Mouse (Mus musculus) ES-Bruce4 (cell line): ENCODE results near the gene Ercc6l2. TPM values are rescaled to one million over a fixed set of nuclear protein-coding genes. Genes with fewer than 3 reads are reported as not detected.

Source experiments
- H3K27ac ChIP-seq: 2 replicates; pipeline ENCODE4 v1.5.1; 2012; ENCODE audit warnings: low read length, inconsistent platforms; ENCODE audit not compliant: insufficient read depth
- H3K27me3 ChIP-seq: 2 replicates; pipeline ENCODE4 v1.6.1; 2012; ENCODE audit warnings: mild to moderate bottlenecking, low read length, inconsistent platforms; ENCODE audit not compliant: control insufficient read depth, poor library complexity, insufficient read depth, severe bottlenecking
- H3K36me3 ChIP-seq: 2 replicates; pipeline ENCODE4 v1.6.1; 2012; ENCODE audit warnings: inconsistent platforms, mild to moderate bottlenecking, low read length, moderate library complexity; ENCODE audit not compliant: control insufficient read depth, poor library complexity, insufficient read depth, severe bottlenecking
- H3K4me1 ChIP-seq: one replicate; pipeline ENCODE4 v1.8.1; 2011; ENCODE audit warnings: low read length; ENCODE audit not compliant: control insufficient read depth, insufficient read depth
- H3K4me3 ChIP-seq: 2 replicates; pipeline ENCODE4 v1.5.1; 2011; ENCODE audit warnings: low read depth, mild to moderate bottlenecking, low read length
- H3K9ac ChIP-seq: 2 replicates; pipeline ENCODE4 v1.6.1; 2012; ENCODE audit warnings: low read depth, mild to moderate bottlenecking, inconsistent platforms; ENCODE audit not compliant: poor library complexity, severe bottlenecking
- H3K9me3 ChIP-seq: replicated peaks from 2 replicates; pipeline ENCODE4 v1.6.1; 2012; ENCODE audit warnings: mild to moderate bottlenecking, low read length, inconsistent platforms; ENCODE audit not compliant: control insufficient read depth, poor library complexity, insufficient read depth, severe bottlenecking
- CTCF ChIP-seq: IDR thresholded peaks from one replicate; pipeline ENCODE4 v1.8.1; 2011; ENCODE audit warnings: low read depth, low read length
- EP300 ChIP-seq: IDR thresholded peaks from 2 replicates; pipeline ENCODE4 v1.6.1; 2011; ENCODE audit warnings: low read depth, low read length; ENCODE audit not compliant: insufficient read depth
- POLR2A ChIP-seq: IDR thresholded peaks from one replicate; pipeline ENCODE4 v1.8.1; 2011; ENCODE audit warnings: low read length; ENCODE audit not compliant: insufficient read depth
- polyA plus RNA-seq: library from polyadenylated mRNA; stranded (reverse); fragments of >200 nt; gene quantifications from 2 replicates; pipeline ENCODE4 v1.2.4, GENCODE M21; 2011; ENCODE audit warnings: low read depth; ENCODE audit not compliant: missing spikeins, insufficient read depth, insufficient read length

Gene Ercc6l2
- polyA plus RNA-seq, 1 experiment: 46.6 TPM

DNA sequence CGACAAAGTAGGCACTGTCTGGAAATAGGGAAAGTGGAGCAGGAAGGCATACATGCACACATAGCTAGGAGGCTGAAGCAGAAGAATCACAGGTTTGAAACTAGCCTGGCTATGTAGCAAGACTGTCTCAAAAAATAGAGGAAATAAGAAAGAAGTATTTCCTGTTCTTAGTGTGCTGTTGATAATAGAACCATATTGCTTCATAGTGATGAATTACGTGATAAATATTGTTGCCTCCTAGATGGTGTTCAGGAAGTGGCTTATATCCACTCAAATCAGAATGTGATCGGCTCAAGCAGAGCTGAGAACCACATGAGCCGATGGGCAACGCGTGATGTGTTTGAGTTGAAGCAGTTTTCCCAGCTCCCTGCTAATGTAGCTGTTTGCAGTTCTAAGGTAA is 62.1 kb downstream of the Ercc6l2 start:
- Histone ChIP-seq H3K4me3 (no peak overlapping the region), H3K27ac (no peak overlapping the region), H3K9me3 (no peaks in the 10 kb centered on the region), H3K36me3 (peaks cover 2% of the 10 kb centered on the region), H3K27me3 (no peaks in the 10 kb centered on the region), H3K4me1 (no peaks in the 10 kb centered on the region), H3K9ac (no peak overlapping the region)
- TF ChIP-seq EP300 (no peak), POLR2A (no peak), CTCF (no peak)

- no peak for TF ChIP-seq POLR2A
- TF ChIP-seq EP300: no peak
- TF ChIP-seq CTCF: no peak
- H3K27ac ChIP-seq: no peak overlapping the region
- H3K27me3 ChIP-seq: no peaks in the 10 kb centered on the region
- no peaks in the 10 kb centered on the region for H3K9me3 ChIP-seq
- no peaks in the 10 kb centered on the region for H3K4me1 ChIP-seq
- no peak overlapping the region for H3K4me3 ChIP-seq
- H3K36me3 ChIP-seq: no peaks in the 10 kb centered on the region
- no peak overlapping the region for H3K9ac ChIP-seq
Measured at GRCm38 (mm10) chr13:63879105-63879863, 64.2 kb downstream of the Ercc6l2 start.

DNA sequence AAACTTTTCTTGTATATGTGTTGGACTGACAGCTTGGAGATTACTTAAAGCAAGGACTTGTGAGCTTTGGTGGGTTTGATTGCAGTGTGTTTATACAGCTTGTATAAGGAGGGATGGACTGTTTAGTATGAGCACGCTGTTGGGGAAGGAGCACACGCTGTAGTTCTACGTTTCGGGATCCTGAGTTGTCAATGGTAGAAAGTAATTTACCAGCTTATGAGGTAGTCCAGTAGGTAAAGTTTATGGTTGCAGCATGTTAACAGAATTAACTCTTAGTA is 64.8 kb downstream of the Ercc6l2 start:
- no peaks in the 10 kb centered on the region for H3K27me3 ChIP-seq
- H3K27ac ChIP-seq: no peak overlapping the region
- H3K4me3 ChIP-seq: no peak overlapping the region
- no peaks in the 10 kb centered on the region for H3K36me3 ChIP-seq
- H3K9me3 ChIP-seq: no peaks in the 10 kb centered on the region
- H3K9ac ChIP-seq: no peak overlapping the region
- TF ChIP-seq CTCF (no peak), EP300 (no peak), POLR2A (no peak)
- no peaks in the 10 kb centered on the region for H3K4me1 ChIP-seq

- H3K36me3 ChIP-seq: no peaks in the 10 kb centered on the region
- no peak overlapping the region for H3K27ac ChIP-seq
- H3K4me1 ChIP-seq: no peaks in the 10 kb centered on the region
- H3K9ac ChIP-seq: no peak overlapping the region
- TF ChIP-seq EP300 (no peak), CTCF (no peak), POLR2A (no peak)
- no peaks in the 10 kb centered on the region for H3K9me3 ChIP-seq
- no peaks in the 10 kb centered on the region for H3K27me3 ChIP-seq
- H3K4me3 ChIP-seq: no peak overlapping the region
Measured at GRCm38 (mm10) chr13:63885532-63885949, 70.5 kb downstream of the Ercc6l2 start.

DNA sequence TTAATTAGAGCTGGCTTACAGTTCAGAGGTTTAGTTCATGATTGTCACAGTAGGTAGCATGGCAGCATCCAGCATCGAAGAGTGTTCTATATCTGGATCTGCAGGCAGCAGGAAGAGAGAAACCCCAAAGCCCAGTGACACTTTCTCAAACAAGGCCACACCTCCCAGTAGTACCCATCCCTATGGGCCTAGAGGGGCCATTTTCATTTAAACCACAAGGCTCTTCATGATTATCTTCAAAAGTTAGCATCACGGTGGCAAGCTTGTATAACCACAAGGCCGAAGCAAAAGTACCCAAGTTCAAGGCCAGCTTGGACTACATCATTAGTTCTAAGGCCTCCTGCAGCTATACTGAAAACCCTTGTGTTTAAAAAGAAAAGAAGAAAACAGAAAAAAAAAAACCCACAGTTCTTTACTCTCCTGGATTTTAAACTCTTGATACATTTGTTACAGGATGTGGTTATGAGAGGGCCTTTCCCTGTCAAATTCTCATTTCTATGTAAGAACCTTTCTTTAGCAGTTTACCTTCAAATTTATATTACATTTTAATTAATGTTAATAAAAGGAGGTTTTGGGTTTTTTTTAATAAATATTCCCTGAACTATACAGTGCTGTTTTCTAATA is 71.5 kb downstream of the Ercc6l2 start:
- no peaks in the 10 kb centered on the region for H3K27me3 ChIP-seq
- no peak overlapping the region for H3K9ac ChIP-seq
- H3K36me3 ChIP-seq: no peaks in the 10 kb centered on the region
- no peaks in the 10 kb centered on the region for H3K4me1 ChIP-seq
- no peaks in the 10 kb centered on the region for H3K9me3 ChIP-seq
- no peak overlapping the region for H3K4me3 ChIP-seq
- no peak for TF ChIP-seq CTCF
- no peak for TF ChIP-seq POLR2A
- TF ChIP-seq EP300: no peak
- no peak overlapping the region for H3K27ac ChIP-seq

DNA sequence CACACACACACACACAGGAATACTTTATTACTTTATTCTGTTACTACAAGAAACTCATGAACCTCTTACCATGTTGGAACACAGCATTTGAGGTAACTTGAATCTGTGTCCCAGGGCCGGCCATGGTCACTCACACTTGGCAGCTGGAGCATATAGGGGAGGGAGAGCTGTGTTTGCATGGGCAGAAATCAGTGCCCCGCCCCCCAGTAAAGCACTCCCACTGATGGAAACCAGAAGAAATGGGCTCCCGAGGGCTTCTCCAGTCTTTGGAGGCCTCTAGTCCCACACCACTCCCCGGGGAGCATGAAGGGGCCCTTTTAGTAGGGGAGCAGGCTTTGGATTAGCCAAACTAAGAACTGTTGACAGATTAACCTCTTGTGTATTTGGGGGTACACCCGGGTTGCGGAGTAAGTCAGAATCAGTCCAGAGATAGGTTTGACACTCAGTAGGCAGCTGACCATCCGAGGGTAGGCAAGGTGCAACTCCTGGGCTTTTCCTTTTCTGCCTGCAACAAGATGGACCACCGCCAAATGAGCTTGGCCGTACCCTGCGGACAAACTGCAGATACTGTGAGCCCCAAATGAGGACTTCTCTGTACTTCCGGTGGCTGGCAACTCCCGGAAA is 85.8 kb downstream of the Ercc6l2 start:
- no peaks in the 10 kb centered on the region for H3K9me3 ChIP-seq
- no peaks in the 10 kb centered on the region for H3K27me3 ChIP-seq
- TF ChIP-seq POLR2A (no peak), CTCF (no peak), EP300 (no peak)
- H3K27ac ChIP-seq: no peak overlapping the region
- no peak overlapping the region for H3K9ac ChIP-seq
- H3K4me1 ChIP-seq: no peaks in the 10 kb centered on the region
- peaks cover 4% of the 10 kb centered on the region; the same call in 1 of the 2 replicates for H3K36me3 ChIP-seq
- H3K4me3 ChIP-seq: peak overlapping the region; percentile 33
